In the genomic region with DNA sequence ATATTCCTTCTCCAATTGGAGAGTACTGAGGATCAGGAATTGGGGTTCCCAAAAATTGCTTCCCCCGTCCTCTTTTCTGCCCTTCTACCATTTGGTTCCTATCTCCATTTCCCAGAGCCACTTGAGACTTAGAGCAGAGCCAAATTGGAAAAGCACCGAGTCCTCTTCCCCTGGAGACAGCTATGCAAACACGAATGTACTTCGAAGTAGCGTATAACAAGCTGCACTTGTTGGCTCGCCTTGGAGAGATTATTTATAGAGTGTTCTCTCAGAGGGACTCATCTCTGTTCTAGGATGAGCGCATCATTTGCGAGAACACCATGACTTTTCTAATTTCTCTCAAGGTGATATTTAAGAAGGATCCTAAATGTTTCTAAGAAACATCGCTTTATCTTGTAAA, we compare ENCODE assay signal across 20 mouse cellular contexts.
DNase-seq lines count a peak whose midpoint lies in the region; ATAC-seq and TF ChIP-seq lines count a peak whose summit lies in the region.
"Had no signal": no experiment of that assay in that cellular context is flagged by ENCODE, and none has a peak within 500 bp of the region (broad histone marks: within the 10 kb centered on the region; RNA-seq: fewer than 3 reads in every experiment).

No protein-coding gene starts in this region.

- 75% methylated on average over 9 of the region's 9 CpGs for WGBS in hindbrain, embryonic 13.5 days
- 72% methylated on average over 9 of the region's 9 CpGs for WGBS in hindbrain, embryonic 14.5 days

- no peak overlapping the region for H3K9ac ChIP-seq in hindbrain, embryonic 13.5 days
- H3K9ac ChIP-seq in hindbrain, embryonic 14.5 days = no peak overlapping the region
- H3K9ac ChIP-seq: embryonic facial prominence, embryonic 15.5 days; limb, embryonic 15.5 days; liver, postnatal 0 days; midbrain, embryonic 12.5 days; neural tube, embryonic 13.5 days had no signal

- H3K27ac ChIP-seq in hindbrain, embryonic 13.5 days = 0 out of 2 replicates have a peak overlapping the region, but pooled peaks have one; percentile 12
- H3K27ac ChIP-seq in hindbrain, embryonic 14.5 days = no peak overlapping the region
- H3K27ac ChIP-seq in cortical plate, adult 2 months (ENCODE audit: insufficient read depth, low read length) = peak overlapping the region; percentile 44; the same call in 1 of the 2 replicates
- H3K27ac ChIP-seq: embryonic facial prominence, embryonic 15.5 days; forebrain, embryonic 10.5 days; limb, embryonic 15.5 days; macrophage; midbrain, embryonic 12.5 days; neural tube, embryonic 13.5 days had no signal

- DNase-seq in frontal cortex, postnatal 25 days (ENCODE audit: low spot score in 2 of 2) = no peak
- no peak for DNase-seq in hindbrain, embryonic 14.5 days (ENCODE audit: low spot score)
- DNase-seq in heart, postnatal 10 days = peak; percentile 62 to 72
- no peak for DNase-seq in retina, embryonic 14.5 days (ENCODE audit: low spot score)
- no peak for DNase-seq in spleen, adult 18-20 months
- DNase-seq: adrenal gland, adult 8-10 months; cerebellum, adult 11-12 months; kidney, adult 8-10 months; kidney, postnatal 25 days; liver, postnatal 0 days; thymus, postnatal 4 days had no signal

- no peak overlapping the region for H3K4me3 ChIP-seq in hindbrain, embryonic 13.5 days
- H3K4me3 ChIP-seq in hindbrain, embryonic 14.5 days (replicated peaks; ENCODE audit: low read length) = no peak overlapping the region
- no peak overlapping the region for H3K4me3 ChIP-seq in cortical plate, adult 2 months (ENCODE audit: insufficient read depth, low read length)
- H3K4me3 ChIP-seq: embryonic facial prominence, embryonic 15.5 days; forebrain, embryonic 10.5 days; limb, embryonic 15.5 days; midbrain, embryonic 12.5 days; neural tube, embryonic 13.5 days had no signal

- no peaks in the 10 kb centered on the region for H3K27me3 ChIP-seq in hindbrain, embryonic 13.5 days
- H3K27me3 ChIP-seq in hindbrain, embryonic 14.5 days (ENCODE audit: control insufficient read depth, insufficient read depth, low read length) = no peaks in the 10 kb centered on the region
- H3K27me3 ChIP-seq: embryonic facial prominence, embryonic 15.5 days; limb, embryonic 15.5 days; midbrain, embryonic 12.5 days; neural tube, embryonic 13.5 days had no signal

- H3K4me2 ChIP-seq in hindbrain, embryonic 13.5 days = no peak overlapping the region
- no peak overlapping the region for H3K4me2 ChIP-seq in hindbrain, embryonic 14.5 days (replicated peaks)
- H3K4me2 ChIP-seq: embryonic facial prominence, embryonic 15.5 days; limb, embryonic 15.5 days; midbrain, embryonic 12.5 days; neural tube, embryonic 13.5 days had no signal

- peaks cover 8% of the 10 kb centered on the region for H3K36me3 ChIP-seq in hindbrain, embryonic 13.5 days
- H3K36me3 ChIP-seq in hindbrain, embryonic 14.5 days (replicated peaks; ENCODE audit: control insufficient read depth, insufficient read depth) = 0 out of 2 replicates have a peak, but pooled peaks cover 3% of the 10 kb centered on the region
- H3K36me3 ChIP-seq: embryonic facial prominence, embryonic 15.5 days; limb, embryonic 15.5 days; neural tube, embryonic 13.5 days had no signal

- intact Hi-C loops in heart, postnatal 10 days (cut with DNase I) = no loop called here

- peaks cover 45% of the 10 kb centered on the region for H3K4me1 ChIP-seq in hindbrain, embryonic 13.5 days (replicated peaks)
- H3K4me1 ChIP-seq in hindbrain, embryonic 14.5 days (replicated peaks; ENCODE audit: control insufficient read depth, insufficient read depth, low read length) = peaks cover 22% of the 10 kb centered on the region
- H3K4me1 ChIP-seq in cortical plate, adult 2 months (ENCODE audit: control insufficient read depth, insufficient read depth, low read length) = peaks cover 25% of the 10 kb centered on the region
- H3K4me1 ChIP-seq: embryonic facial prominence, embryonic 15.5 days; limb, embryonic 15.5 days had no signal

- TF ChIP-seq POLR2A in cortical plate, adult 2 months (IDR thresholded peaks at IDR 0.05; ENCODE audit: extremely low read depth, insufficient read depth, low read length) = 0 out of 2 replicates have a peak, but pooled peaks have one; percentile 15

- TF ChIP-seq CTCF in cortical plate, adult 2 months (IDR thresholded peaks at IDR 0.05; ENCODE audit: extremely low read depth, insufficient read depth, low read length) = no peak

- peak; percentile 71 for ATAC-seq in frontal cortex, adult (ENCODE audit: low TSS enrichment)
- ATAC-seq in hindbrain, embryonic 13.5 days (ENCODE audit: low FRiP score) = no peak
- no peak for ATAC-seq in hindbrain, embryonic 14.5 days (ENCODE audit: low FRiP score)
- ATAC-seq: liver, postnatal 0 days had no signal

- no peaks in the 10 kb centered on the region for H3K9me3 ChIP-seq in hindbrain, embryonic 13.5 days
- no peaks in the 10 kb centered on the region for H3K9me3 ChIP-seq in hindbrain, embryonic 14.5 days (ENCODE audit: control insufficient read depth, low read length)
- H3K9me3 ChIP-seq: embryonic facial prominence, embryonic 15.5 days; forebrain, embryonic 10.5 days; limb, embryonic 15.5 days; midbrain, embryonic 12.5 days; neural tube, embryonic 13.5 days had no signal

Comparison
In these comparisons a context has a peak if more than half of its experiments do, and no peak if none do; other contexts are left out.
1. DNase-seq: peak in heart, postnatal 10 days (2 of 2); none in frontal cortex, postnatal 25 days (0 of 2), hindbrain, embryonic 14.5 days (single experiment), retina, embryonic 14.5 days (single experiment) and spleen, adult 18-20 months (0 of 2).